Mouse (Mus musculus): ENCODE measurements around the gene Cdkn2aipnl. TPM values are rescaled to one million over a fixed set of nuclear protein-coding genes. Genes with fewer than 3 reads are reported as not detected.

Cdkn2aipnl gene
- polyA plus RNA-seq (2016; fragmentation: Nextera tagmentation; extraction: Ambion mirVana), result 133 and 134 TPM in 2 replicates

DNA sequence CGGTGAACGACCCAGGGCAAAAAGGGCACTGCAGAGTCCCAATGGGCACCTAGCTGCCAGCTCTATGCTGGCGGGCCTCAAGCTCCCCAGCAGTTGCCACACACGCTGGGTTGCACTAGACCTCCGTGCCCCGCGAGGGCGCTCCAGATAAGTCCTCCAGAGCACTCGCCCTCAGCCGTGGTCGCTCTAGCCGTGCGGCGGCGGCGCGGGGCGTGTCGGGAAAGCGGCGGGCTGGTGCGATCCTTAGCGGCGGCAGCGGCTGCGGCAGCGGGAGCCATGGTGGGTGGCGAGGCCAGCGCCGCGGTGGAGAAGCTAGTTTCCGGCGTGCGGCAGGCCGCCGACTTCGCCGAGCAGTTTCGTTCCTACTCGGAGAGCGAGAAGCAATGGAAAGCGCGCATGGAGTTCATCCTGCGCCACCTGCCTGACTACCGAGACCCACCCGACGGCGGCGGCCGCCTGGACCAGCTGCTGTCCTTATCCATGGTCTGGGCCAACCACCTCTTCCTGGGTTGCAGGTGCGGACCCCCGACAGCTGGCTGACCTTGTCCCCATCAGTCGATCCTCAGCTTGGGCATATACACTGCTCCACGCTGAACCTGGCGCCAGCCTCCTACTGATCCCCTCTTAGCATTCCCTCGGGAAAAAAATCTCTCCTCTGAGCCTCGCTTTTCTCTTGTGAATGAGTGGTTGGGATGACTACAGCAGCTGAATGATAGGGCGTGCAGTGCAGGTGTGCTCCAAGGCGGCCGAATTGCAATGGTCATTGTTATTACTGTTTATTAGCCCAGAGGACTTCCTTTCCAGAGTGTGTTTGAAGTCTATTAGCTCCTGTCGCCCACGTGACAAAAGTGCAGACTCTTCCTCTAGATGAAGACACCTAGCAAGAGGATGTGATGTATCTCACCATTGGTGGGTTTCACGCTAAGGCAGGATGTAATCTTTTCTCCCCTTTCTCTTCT is at the start of gene Cdkn2aipnl:
TSS of gene Cdkn2aipnl (plus strand) at position 219 of the 959 bp plus-strand sequence.
- peak; percentile 95 for DNase-seq (ENCODE audit: low spot score)
- Histone ChIP-seq H3K9me3 (no peaks in the 10 kb centered on the region), H3K4me1 (replicated peaks) (peaks cover 19% of the 10 kb centered on the region), H3K4me3 (peak within 1 kb of the TSS; percentile 63), H3K27me3 (ENCODE audit: insufficient read depth, poor library complexity, severe bottlenecking) (no peaks in the 10 kb centered on the region), H3K27ac (peak within 1 kb of the TSS; percentile 90), H3K36me3 (peaks cover 32% of the 10 kb centered on the region)
- 4% methylated on average over 63 of the region's 63 CpGs for WGBS

DNA sequence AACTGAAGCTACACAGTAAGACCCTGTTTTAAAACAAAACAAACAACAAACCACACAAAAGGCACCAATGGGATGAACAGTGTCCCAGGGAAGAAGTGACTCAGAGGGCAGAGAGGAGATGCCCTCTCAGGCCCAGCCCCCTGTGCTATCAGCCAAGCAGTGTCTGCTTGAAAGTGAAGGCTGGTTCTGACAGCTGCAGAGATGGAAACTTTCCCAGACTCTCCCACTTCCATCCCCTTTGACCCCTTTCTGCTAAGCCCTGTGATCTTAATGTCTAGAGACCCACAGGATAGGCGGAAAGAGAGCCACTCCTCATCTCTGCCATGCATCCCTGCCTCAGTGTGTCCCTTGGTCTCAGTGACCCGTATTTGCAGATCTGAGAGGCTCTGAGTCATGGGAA is 49.5 kb upstream of the Cdkn2aipnl start:
- Histone ChIP-seq H3K36me3 (no peaks in the 10 kb centered on the region), H3K4me1 (replicated peaks) (peaks cover 15% of the 10 kb centered on the region), H3K27me3 (ENCODE audit: insufficient read depth, poor library complexity, severe bottlenecking) (0 out of 2 replicates have a peak, but pooled peaks cover 8% of the 10 kb centered on the region), H3K4me3 (no peak overlapping the region), H3K27ac (no peak overlapping the region), H3K9me3 (peaks cover 1% of the 10 kb centered on the region; the same call in 1 of the 2 replicates)
- 65% methylated on average over 2 of the region's 2 CpGs for WGBS
- DNase-seq (ENCODE audit: low spot score), result no peak

GRCm38 (mm10) chr11:51918576-51918975 is 48.9 kb upstream of the Cdkn2aipnl start:
- Histone ChIP-seq H3K9me3 (peaks cover 8% of the 10 kb centered on the region), H3K4me1 (replicated peaks) (peaks cover 15% of the 10 kb centered on the region), H3K4me3 (no peak overlapping the region), H3K27me3 (ENCODE audit: insufficient read depth, poor library complexity, severe bottlenecking) (0 out of 2 replicates have a peak, but pooled peaks cover 8% of the 10 kb centered on the region), H3K36me3 (no peaks in the 10 kb centered on the region), H3K27ac (no peak overlapping the region)
- 89% methylated on average over 2 of the region's 2 CpGs for WGBS
- no peak for DNase-seq (ENCODE audit: low spot score)

DNA sequence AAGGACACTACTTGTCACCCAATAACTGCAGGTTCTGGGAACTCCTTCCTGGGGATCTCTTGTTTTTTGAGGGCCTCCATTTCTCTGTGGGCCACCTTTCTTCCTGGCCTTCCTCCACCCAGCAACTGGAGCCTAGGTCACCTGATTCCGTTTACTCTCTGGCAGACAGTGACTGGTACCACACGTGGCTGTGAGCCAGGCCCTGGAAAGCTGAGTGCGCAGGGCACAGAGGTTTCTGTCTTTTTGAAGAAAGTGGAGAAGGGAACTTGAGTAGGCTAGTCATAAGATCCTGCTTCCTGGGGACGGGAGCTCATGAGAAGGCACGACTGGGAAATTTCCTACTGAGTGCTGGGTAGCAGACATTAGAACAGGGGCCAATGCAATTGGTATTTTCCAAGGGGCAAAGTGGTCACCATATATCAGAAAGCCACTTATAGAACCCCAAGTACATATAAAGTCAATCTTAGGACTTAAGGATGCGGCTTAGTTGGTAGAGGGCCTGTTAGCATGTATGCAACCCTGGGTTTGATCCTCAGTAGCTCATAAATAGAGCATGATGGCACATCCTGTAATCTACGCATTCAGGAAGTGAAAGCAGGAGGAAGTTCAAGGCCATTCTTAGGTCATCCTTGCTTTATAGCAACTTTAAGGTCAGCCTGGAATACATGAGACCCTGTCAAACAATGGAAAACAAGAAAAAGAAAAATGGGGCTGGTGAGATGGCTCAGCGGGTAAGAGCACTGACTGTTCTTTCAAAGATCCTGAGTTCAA is 45.9 kb upstream of the Cdkn2aipnl start:
- Histone ChIP-seq H3K27me3 (ENCODE audit: insufficient read depth, poor library complexity, severe bottlenecking) (0 out of 2 replicates have a peak, but pooled peaks cover 3% of the 10 kb centered on the region), H3K36me3 (no peaks in the 10 kb centered on the region), H3K27ac (no peak overlapping the region), H3K4me1 (replicated peaks) (peaks cover 5% of the 10 kb centered on the region), H3K4me3 (no peak overlapping the region), H3K9me3 (peaks cover 9% of the 10 kb centered on the region)
- DNase-seq (ENCODE audit: low spot score), result no peak
- WGBS, result 84% methylated on average over 8 of the region's 8 CpGs

DNA sequence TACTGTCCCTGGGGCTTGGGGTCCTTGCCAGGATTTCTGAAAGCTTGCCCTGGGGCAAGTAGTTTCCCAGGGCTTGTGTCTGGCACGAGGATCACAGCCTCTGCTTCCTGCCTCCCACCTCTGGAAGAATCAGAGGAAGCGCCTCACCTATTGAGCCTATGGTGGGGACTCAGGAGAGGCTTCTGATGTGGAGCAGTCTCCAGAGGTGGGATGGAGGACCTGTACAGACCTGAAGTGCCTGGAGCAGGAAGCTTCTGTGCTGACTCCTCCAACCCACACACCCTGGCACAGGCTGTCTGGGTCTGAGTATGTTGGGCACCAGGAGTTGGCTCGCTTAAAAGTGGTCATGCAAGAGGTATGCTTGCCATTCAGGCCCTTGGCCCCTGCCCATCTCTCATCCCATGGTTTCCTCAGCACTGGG is 45.0 kb upstream of the Cdkn2aipnl start:
- H3K36me3 ChIP-seq, result no peaks in the 10 kb centered on the region
- H3K9me3 ChIP-seq, result peaks cover 9% of the 10 kb centered on the region
- DNase-seq (ENCODE audit: low spot score), result no peak
- H3K4me1 ChIP-seq (replicated peaks), result no peaks in the 10 kb centered on the region
- WGBS, result 72% methylated on average over 3 of the region's 3 CpGs
- no peak overlapping the region for H3K4me3 ChIP-seq
- no peak overlapping the region for H3K27ac ChIP-seq
- H3K27me3 ChIP-seq (ENCODE audit: insufficient read depth, poor library complexity, severe bottlenecking), result 0 out of 2 replicates have a peak, but pooled peaks cover 3% of the 10 kb centered on the region

GRCm38 (mm10) chr11:51925595-51925994 is 41.9 kb upstream of the Cdkn2aipnl start:
- no peak overlapping the region for H3K4me3 ChIP-seq
- H3K27ac ChIP-seq, result no peak overlapping the region
- no peaks in the 10 kb centered on the region for H3K4me1 ChIP-seq (replicated peaks)

DNA sequence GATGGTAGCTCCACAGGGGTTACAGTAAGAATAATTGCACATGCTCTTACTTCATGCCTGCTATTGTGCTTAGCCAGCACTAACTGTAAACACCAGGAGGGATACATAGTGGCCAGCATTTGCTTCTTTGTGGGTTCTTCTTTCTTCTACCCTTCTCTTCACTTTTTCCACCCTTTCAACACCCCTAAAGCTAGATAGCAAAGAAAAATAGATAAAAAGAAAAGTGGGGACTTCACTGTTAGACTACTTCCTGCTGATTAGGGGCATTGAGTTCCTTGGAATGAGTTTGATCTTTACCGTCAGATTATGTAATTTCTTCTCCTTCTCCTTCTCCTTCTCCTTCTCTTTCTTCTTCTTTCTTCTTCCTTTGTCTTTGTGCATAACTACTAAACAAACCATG is 41.1 kb upstream of the Cdkn2aipnl start:
- 85% methylated on average over 1 of the region's 1 CpGs for WGBS
- peaks cover 9% of the 10 kb centered on the region for H3K9me3 ChIP-seq
- DNase-seq (ENCODE audit: low spot score), result no peak
- no peak overlapping the region for H3K27ac ChIP-seq
- no peak overlapping the region for H3K4me3 ChIP-seq
- H3K27me3 ChIP-seq (ENCODE audit: insufficient read depth, poor library complexity, severe bottlenecking), result no peaks in the 10 kb centered on the region
- no peaks in the 10 kb centered on the region for H3K36me3 ChIP-seq
- H3K4me1 ChIP-seq (replicated peaks), result no peaks in the 10 kb centered on the region

More at GRCm38 (mm10) chr11:51925595-51925994, 41.9 kb upstream of the Cdkn2aipnl start:
- no peaks in the 10 kb centered on the region for H3K36me3 ChIP-seq
- no peaks in the 10 kb centered on the region for H3K27me3 ChIP-seq (ENCODE audit: insufficient read depth, poor library complexity, severe bottlenecking)
- H3K9me3 ChIP-seq, result peaks cover 9% of the 10 kb centered on the region
- no peak for DNase-seq (ENCODE audit: low spot score)
- WGBS, result 67% methylated on average over 6 of the region's 6 CpGs

GRCm38 (mm10) chr11:51927106-51927505 is 40.4 kb upstream of the Cdkn2aipnl start:
- Histone ChIP-seq H3K9me3 (peaks cover 9% of the 10 kb centered on the region), H3K27ac (no peak overlapping the region), H3K4me1 (replicated peaks) (no peaks in the 10 kb centered on the region), H3K27me3 (ENCODE audit: insufficient read depth, poor library complexity, severe bottlenecking) (no peaks in the 10 kb centered on the region), H3K36me3 (no peaks in the 10 kb centered on the region), H3K4me3 (no peak overlapping the region)
- no peak for DNase-seq (ENCODE audit: low spot score)
- WGBS, result 78% methylated on average over 2 of the region's 2 CpGs

DNA sequence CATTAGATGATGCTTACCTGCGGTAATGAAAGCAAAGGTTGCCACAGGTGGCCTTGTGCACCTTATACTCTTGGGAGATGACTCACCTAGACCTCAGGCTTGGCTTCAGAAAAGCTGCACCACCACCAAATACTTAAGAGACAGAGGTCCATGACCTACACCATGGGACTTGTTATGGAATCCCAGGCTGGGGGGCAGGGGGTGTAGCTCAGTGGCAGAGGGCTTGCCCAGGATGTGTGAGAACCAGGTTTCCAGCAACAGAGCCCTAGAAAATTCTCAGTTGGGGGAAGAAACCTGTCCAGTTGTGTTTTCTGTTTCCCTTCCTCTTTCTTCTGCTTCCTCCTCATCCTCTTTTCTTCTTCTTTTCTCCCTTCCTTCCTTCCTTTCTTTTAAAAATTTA is 36.3 kb upstream of the Cdkn2aipnl start:
- H3K36me3 ChIP-seq, result no peaks in the 10 kb centered on the region
- H3K27me3 ChIP-seq (ENCODE audit: insufficient read depth, poor library complexity, severe bottlenecking), result no peaks in the 10 kb centered on the region
- no peaks in the 10 kb centered on the region for H3K9me3 ChIP-seq
- no peak overlapping the region for H3K4me3 ChIP-seq
- H3K4me1 ChIP-seq (replicated peaks), result 0 out of 2 replicates have a peak, but pooled peaks cover 1% of the 10 kb centered on the region
- DNase-seq (ENCODE audit: low spot score), result no peak
- 83% methylated on average over 1 of the region's 1 CpGs for WGBS
- no peak overlapping the region for H3K27ac ChIP-seq

DNA sequence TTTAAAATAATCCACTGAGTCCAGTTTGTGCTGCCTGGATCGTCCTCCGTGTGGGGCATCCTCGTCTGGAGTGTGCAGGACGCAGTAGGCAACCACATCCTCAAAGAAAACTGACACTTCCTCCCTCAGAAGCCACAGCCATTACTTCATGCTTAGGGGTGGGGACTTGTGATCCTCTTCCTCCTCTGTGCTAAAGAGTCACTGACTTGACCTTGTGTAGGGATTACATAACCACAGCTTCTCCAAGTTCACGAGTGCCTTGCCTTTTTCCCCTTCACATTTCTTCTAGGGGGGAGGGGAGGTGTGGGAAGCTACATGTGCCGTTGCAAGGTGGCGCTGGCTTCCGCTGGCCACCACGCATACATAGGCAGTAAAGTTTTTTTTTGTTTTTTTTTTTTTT is 35.7 kb upstream of the Cdkn2aipnl start:
- 91% methylated on average over 9 of the region's 9 CpGs for WGBS
- no peak for DNase-seq (ENCODE audit: low spot score)
- no peaks in the 10 kb centered on the region for H3K9me3 ChIP-seq
- 0 out of 2 replicates have a peak, but pooled peaks cover 3% of the 10 kb centered on the region for H3K4me1 ChIP-seq (replicated peaks)
- H3K27me3 ChIP-seq (ENCODE audit: insufficient read depth, poor library complexity, severe bottlenecking), result no peaks in the 10 kb centered on the region
- H3K4me3 ChIP-seq, result no peak overlapping the region
- H3K36me3 ChIP-seq, result no peaks in the 10 kb centered on the region
- no peak overlapping the region for H3K27ac ChIP-seq

- Histone ChIP-seq H3K4me3 (no peak overlapping the region), H3K4me1 (replicated peaks) (0 out of 2 replicates have a peak, but pooled peaks cover 3% of the 10 kb centered on the region), H3K36me3 (no peaks in the 10 kb centered on the region), H3K9me3 (no peaks in the 10 kb centered on the region), H3K27me3 (ENCODE audit: insufficient read depth, poor library complexity, severe bottlenecking) (no peaks in the 10 kb centered on the region), H3K27ac (no peak overlapping the region)
- no peak for DNase-seq (ENCODE audit: low spot score)
- 82% methylated on average over 3 of the region's 3 CpGs for WGBS
These were observed 33.2 kb upstream of the Cdkn2aipnl start for GRCm38 (mm10) chr11:51934230-51934629.

GRCm38 (mm10) chr11:51935636-51936434 is 31.6 kb upstream of the Cdkn2aipnl start:
- DNase-seq (ENCODE audit: low spot score), result no peak
- Histone ChIP-seq H3K27me3 (ENCODE audit: insufficient read depth, poor library complexity, severe bottlenecking) (no peaks in the 10 kb centered on the region), H3K4me1 (replicated peaks) (0 out of 2 replicates have a peak, but pooled peaks cover 3% of the 10 kb centered on the region), H3K9me3 (no peaks in the 10 kb centered on the region), H3K36me3 (no peaks in the 10 kb centered on the region), H3K4me3 (no peak overlapping the region), H3K27ac (no peak overlapping the region)
- WGBS, result 63% methylated on average over 5 of the region's 5 CpGs
